Mouse (Mus musculus): ENCODE results near the gene Rad51b.

Rad51b gene

GRCm38 (mm10) chr12:79726116-79726515 lies 429.0 kb downstream of the Rad51b start:
- Histone ChIP-seq H3K36me3 (ENCODE audit: insufficient read depth, low read length) (no peaks in the 10 kb centered on the region), H3K4me1 (replicated peaks; ENCODE audit: low read depth, low read length) (no peaks in the 10 kb centered on the region), H3K4me3 (replicated peaks; ENCODE audit: low read length) (no peak overlapping the region), H3K9me3 (ENCODE audit: low read length) (peaks cover 15% of the 10 kb centered on the region), H3K27me3 (ENCODE audit: insufficient read depth, low read length) (no peaks in the 10 kb centered on the region)
- TF ChIP-seq POU5F1 (IDR thresholded peaks at IDR 0.05; ENCODE audit: borderline replicate concordance, low read length) (no peak), NANOG (IDR thresholded peaks at IDR 0.05; ENCODE audit: borderline replicate concordance, low read length) (no peak), CTCF (conservative IDR thresholded peaks at IDR 0.05; ENCODE audit: low read length) (no peak)

DNA sequence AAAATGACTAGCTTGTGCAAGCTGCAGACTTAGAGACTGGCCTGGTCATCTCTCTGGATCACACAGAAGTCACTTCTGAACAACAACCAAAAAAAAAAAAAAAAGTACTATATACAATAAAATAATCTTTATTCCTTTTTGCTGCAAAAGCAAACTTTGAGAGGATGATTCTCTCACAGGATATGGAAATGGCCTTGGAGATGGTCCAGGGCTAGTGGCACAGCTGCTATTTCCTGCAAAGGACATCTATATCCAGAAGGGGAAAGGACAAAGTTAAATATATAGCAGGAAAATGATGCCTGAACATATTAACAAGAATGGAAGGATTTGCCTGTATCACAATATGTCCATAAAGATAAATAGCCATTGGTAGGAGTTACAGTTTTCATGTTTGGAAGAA lies 429.9 kb downstream of the Rad51b start:
- Histone ChIP-seq H3K4me1 (replicated peaks; ENCODE audit: low read depth, low read length) (no peaks in the 10 kb centered on the region), H3K27me3 (ENCODE audit: insufficient read depth, low read length) (no peaks in the 10 kb centered on the region), H3K4me3 (replicated peaks; ENCODE audit: low read length) (no peak overlapping the region), H3K36me3 (ENCODE audit: insufficient read depth, low read length) (no peaks in the 10 kb centered on the region), H3K9me3 (ENCODE audit: low read length) (peaks cover 15% of the 10 kb centered on the region)
- TF ChIP-seq CTCF (conservative IDR thresholded peaks at IDR 0.05; ENCODE audit: low read length) (no peak), NANOG (IDR thresholded peaks at IDR 0.05; ENCODE audit: borderline replicate concordance, low read length) (no peak), POU5F1 (IDR thresholded peaks at IDR 0.05; ENCODE audit: borderline replicate concordance, low read length) (no peak)

GRCm38 (mm10) chr12:79729926-79730506 lies 432.9 kb downstream of the Rad51b start:
- TF ChIP-seq CTCF (conservative IDR thresholded peaks at IDR 0.05; ENCODE audit: low read length) (no peak), POU5F1 (IDR thresholded peaks at IDR 0.05; ENCODE audit: borderline replicate concordance, low read length) (no peak), NANOG (IDR thresholded peaks at IDR 0.05; ENCODE audit: borderline replicate concordance, low read length) (no peak)
- H3K36me3 ChIP-seq (ENCODE audit: insufficient read depth, low read length) = no peaks in the 10 kb centered on the region
- H3K27me3 ChIP-seq (ENCODE audit: insufficient read depth, low read length) = no peaks in the 10 kb centered on the region
- H3K4me1 ChIP-seq (replicated peaks; ENCODE audit: low read depth, low read length) = peaks cover 9% of the 10 kb centered on the region
- no peak overlapping the region for H3K4me3 ChIP-seq (replicated peaks; ENCODE audit: low read length)
- peaks cover 15% of the 10 kb centered on the region for H3K9me3 ChIP-seq (ENCODE audit: low read length)

- Histone ChIP-seq H3K27me3 (ENCODE audit: insufficient read depth, low read length) (no peaks in the 10 kb centered on the region), H3K4me3 (replicated peaks; ENCODE audit: low read length) (no peak overlapping the region), H3K36me3 (ENCODE audit: insufficient read depth, low read length) (no peaks in the 10 kb centered on the region), H3K9me3 (ENCODE audit: low read length) (peaks cover 15% of the 10 kb centered on the region), H3K4me1 (replicated peaks; ENCODE audit: low read depth, low read length) (peaks cover 9% of the 10 kb centered on the region)
- TF ChIP-seq NANOG (IDR thresholded peaks at IDR 0.05; ENCODE audit: borderline replicate concordance, low read length) (no peak), CTCF (conservative IDR thresholded peaks at IDR 0.05; ENCODE audit: low read length) (no peak)
Observed at GRCm38 (mm10) chr12:79731905-79732304, 434.8 kb downstream of the Rad51b start.

GRCm38 (mm10) chr12:79732355-79733115 lies 435.5 kb downstream of the Rad51b start:
- Histone ChIP-seq H3K4me3 (replicated peaks; ENCODE audit: low read length) (no peak overlapping the region), H3K36me3 (ENCODE audit: insufficient read depth, low read length) (no peaks in the 10 kb centered on the region), H3K9me3 (ENCODE audit: low read length) (peaks cover 13% of the 10 kb centered on the region), H3K27me3 (ENCODE audit: insufficient read depth, low read length) (no peaks in the 10 kb centered on the region), H3K4me1 (replicated peaks; ENCODE audit: low read depth, low read length) (peaks cover 9% of the 10 kb centered on the region)
- no peak for TF ChIP-seq NANOG (IDR thresholded peaks at IDR 0.05; ENCODE audit: borderline replicate concordance, low read length)
- TF ChIP-seq POU5F1 (IDR thresholded peaks at IDR 0.05; ENCODE audit: borderline replicate concordance, low read length) = no peak
- TF ChIP-seq CTCF (conservative IDR thresholded peaks at IDR 0.05; ENCODE audit: low read length) = no peak

DNA sequence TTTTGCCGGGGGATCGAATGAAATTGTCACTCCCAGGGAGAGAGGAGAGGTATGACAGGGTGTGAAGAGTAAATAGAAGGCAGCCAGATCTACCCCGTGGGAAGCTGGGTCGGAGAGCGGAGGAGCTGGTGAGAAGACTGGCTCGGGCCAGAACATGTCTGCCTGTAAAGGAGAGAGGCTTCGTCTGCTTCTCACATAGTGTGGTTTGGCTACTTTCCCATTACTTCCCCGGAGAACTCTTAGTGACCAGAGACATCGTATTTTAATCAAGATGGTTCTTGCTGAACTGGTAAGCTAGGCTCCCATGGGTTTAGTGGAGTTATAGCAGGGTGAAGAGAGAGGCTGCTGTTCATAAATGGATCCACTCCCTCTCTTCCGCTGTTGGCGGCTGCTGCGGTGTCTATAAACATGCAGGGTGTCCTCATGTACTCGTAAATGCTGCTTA lies 438.3 kb downstream of the Rad51b start:
- Histone ChIP-seq H3K36me3 (ENCODE audit: insufficient read depth, low read length) (no peaks in the 10 kb centered on the region), H3K27me3 (ENCODE audit: insufficient read depth, low read length) (no peaks in the 10 kb centered on the region), H3K9me3 (ENCODE audit: low read length) (no peaks in the 10 kb centered on the region), H3K4me3 (replicated peaks; ENCODE audit: low read length) (no peak overlapping the region), H3K4me1 (replicated peaks; ENCODE audit: low read depth, low read length) (peaks cover 9% of the 10 kb centered on the region)
- TF ChIP-seq POU5F1 (IDR thresholded peaks at IDR 0.05; ENCODE audit: borderline replicate concordance, low read length) (no peak), CTCF (conservative IDR thresholded peaks at IDR 0.05; ENCODE audit: low read length) (no peak), NANOG (IDR thresholded peaks at IDR 0.05; ENCODE audit: borderline replicate concordance, low read length) (no peak)

GRCm38 (mm10) chr12:79735882-79736281 lies 438.8 kb downstream of the Rad51b start:
- H3K9me3 ChIP-seq (ENCODE audit: low read length) = no peaks in the 10 kb centered on the region
- no peaks in the 10 kb centered on the region for H3K27me3 ChIP-seq (ENCODE audit: insufficient read depth, low read length)
- no peaks in the 10 kb centered on the region for H3K36me3 ChIP-seq (ENCODE audit: insufficient read depth, low read length)
- H3K4me3 ChIP-seq (replicated peaks; ENCODE audit: low read length) = no peak overlapping the region
- peaks cover 9% of the 10 kb centered on the region for H3K4me1 ChIP-seq (replicated peaks; ENCODE audit: low read depth, low read length)
- no peak for TF ChIP-seq POU5F1 (IDR thresholded peaks at IDR 0.05; ENCODE audit: borderline replicate concordance, low read length)
- TF ChIP-seq NANOG (IDR thresholded peaks at IDR 0.05; ENCODE audit: borderline replicate concordance, low read length) = no peak
- TF ChIP-seq CTCF (conservative IDR thresholded peaks at IDR 0.05; ENCODE audit: low read length) = no peak

- H3K36me3 ChIP-seq (ENCODE audit: insufficient read depth, low read length) = no peaks in the 10 kb centered on the region
- H3K9me3 ChIP-seq (ENCODE audit: low read length) = no peaks in the 10 kb centered on the region
- no peak overlapping the region for H3K4me3 ChIP-seq (replicated peaks; ENCODE audit: low read length)
- no peak for TF ChIP-seq CTCF (conservative IDR thresholded peaks at IDR 0.05; ENCODE audit: low read length)
- no peak for TF ChIP-seq POU5F1 (IDR thresholded peaks at IDR 0.05; ENCODE audit: borderline replicate concordance, low read length)
- TF ChIP-seq NANOG (IDR thresholded peaks at IDR 0.05; ENCODE audit: borderline replicate concordance, low read length) = no peak
- H3K4me1 ChIP-seq (replicated peaks; ENCODE audit: low read depth, low read length) = 0 out of 2 replicates have a peak, but pooled peaks cover 5% of the 10 kb centered on the region
- no peaks in the 10 kb centered on the region for H3K27me3 ChIP-seq (ENCODE audit: insufficient read depth, low read length)
Observed at GRCm38 (mm10) chr12:79738700-79739099, 441.6 kb downstream of the Rad51b start.

Measured in E14TG2a.4 (cell line).